Mouse (Mus musculus): Measurements from ENCODE around the gene Gm3187.
"Not testable (repeated sequence)": the region's sequence is repeated elsewhere in the genome, so short reads cannot be mapped to it uniquely, and the experiment has no call there.

DNA sequence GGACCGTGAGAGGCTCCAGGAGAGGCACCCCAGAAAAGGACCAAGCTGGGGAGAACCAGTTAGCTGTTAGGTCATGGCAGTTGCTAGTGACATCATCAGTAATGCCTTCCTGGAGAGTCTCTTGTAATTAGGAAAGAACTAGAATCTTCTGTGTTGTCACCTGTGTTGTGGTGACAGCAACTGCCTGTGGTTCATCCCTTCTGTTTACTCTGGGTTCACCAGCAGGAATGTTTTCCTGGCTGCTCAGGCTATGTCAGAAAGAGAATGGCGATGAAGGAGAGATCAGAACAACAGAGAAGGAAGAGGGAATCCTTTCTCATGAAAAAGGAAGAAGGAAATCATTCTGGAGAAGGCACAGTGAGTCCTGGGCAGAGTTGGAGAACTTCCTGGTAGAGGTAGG is 54.2 kb downstream of the Gm3187 start, which contains the start of gene Gm3532:
- not testable (repeated sequence) for TF ChIP-seq POLR2A (IDR thresholded peaks at IDR 0.05; ENCODE audit: borderline replicate concordance, low read depth, low read length); CTCF (IDR thresholded peaks at IDR 0.05; ENCODE audit: low read depth, low read length)
